Mouse (Mus musculus): ENCODE measurements at regions not wholly inside any gene's neighbourhood (a gene's known extent, or its start where the extent isn't known, plus 50 kb on each side); places are given as distances from the start of the nearest gene placed in this dataset.

- DNase-seq (ENCODE audit: low spot score) = no peak
These were observed 528.5 kb downstream of the Tshz3 start for GRCm38 (mm10) chr7:37226423-37226822.

GRCm38 (mm10) chr7:37230641-37231347 is 532.9 kb downstream of the Tshz3 start:
- no peak for DNase-seq (ENCODE audit: low spot score)

- no peak for DNase-seq (ENCODE audit: low spot score)
These were observed 532.6 kb downstream of the Zfp536 start for GRCm38 (mm10) chr7:37240832-37241231.

- no peak for DNase-seq (ENCODE audit: low spot score)
These were observed 531.7 kb downstream of the Zfp536 start for GRCm38 (mm10) chr7:37241781-37242180.

GRCm38 (mm10) chr7:37242476-37242875 is 531.0 kb downstream of the Zfp536 start:
- DNase-seq (ENCODE audit: low spot score) = no peak

GRCm38 (mm10) chr7:37246156-37246555 is 527.3 kb downstream of the Zfp536 start:
- no peak for DNase-seq (ENCODE audit: low spot score)

GRCm38 (mm10) chr7:37254431-37254830 is 519.0 kb downstream of the Zfp536 start:
- peak; percentile 44 for DNase-seq (ENCODE audit: low spot score)

GRCm38 (mm10) chr7:37255840-37256239 is 517.6 kb downstream of the Zfp536 start:
- DNase-seq (ENCODE audit: low spot score) = no peak

- no peak for DNase-seq (ENCODE audit: low spot score)
These were observed 514.1 kb downstream of the Zfp536 start for GRCm38 (mm10) chr7:37259293-37259692.

- no peak for DNase-seq (ENCODE audit: low spot score)
These were observed 510.6 kb downstream of the Zfp536 start for GRCm38 (mm10) chr7:37262846-37263245.

GRCm38 (mm10) chr7:37267404-37267803 is 506.0 kb downstream of the Zfp536 start:
- DNase-seq (ENCODE audit: low spot score) = no peak

GRCm38 (mm10) chr7:37270841-37271240 is 502.6 kb downstream of the Zfp536 start:
- DNase-seq (ENCODE audit: low spot score) = no peak

GRCm38 (mm10) chr7:37290018-37290417 is 483.4 kb downstream of the Zfp536 start:
- DNase-seq (ENCODE audit: low spot score) = peak; percentile 24

GRCm38 (mm10) chr7:37290493-37291045 is 482.9 kb downstream of the Zfp536 start:
- DNase-seq (ENCODE audit: low spot score) = no peak

- peak; percentile 43 for DNase-seq (ENCODE audit: low spot score)
These were observed 481.7 kb downstream of the Zfp536 start for GRCm38 (mm10) chr7:37291726-37292125.

- DNase-seq (ENCODE audit: low spot score) = no peak
These were observed 480.9 kb downstream of the Zfp536 start for GRCm38 (mm10) chr7:37292554-37292953.

GRCm38 (mm10) chr7:37298888-37299287 is 474.6 kb downstream of the Zfp536 start:
- no peak for DNase-seq (ENCODE audit: low spot score)

- DNase-seq (ENCODE audit: low spot score) = no peak
These were observed 468.0 kb downstream of the Zfp536 start for GRCm38 (mm10) chr7:37305463-37305862.

GRCm38 (mm10) chr7:37307191-37307590 is 466.2 kb downstream of the Zfp536 start:
- DNase-seq (ENCODE audit: low spot score) = no peak

- DNase-seq (ENCODE audit: low spot score) = no peak
These were observed 448.8 kb downstream of the Zfp536 start for GRCm38 (mm10) chr7:37324653-37325052.

- no peak for DNase-seq (ENCODE audit: low spot score)
These were observed 440.0 kb downstream of the Zfp536 start for GRCm38 (mm10) chr7:37333451-37333850.

GRCm38 (mm10) chr7:37335212-37335611 is 438.2 kb downstream of the Zfp536 start:
- no peak for DNase-seq (ENCODE audit: low spot score)

- DNase-seq (ENCODE audit: low spot score) = no peak
These were observed 437.1 kb downstream of the Zfp536 start for GRCm38 (mm10) chr7:37336171-37336850.

Measured in gastrocnemius, adult 18-20 months (tissue).